Mouse (Mus musculus): ENCODE measurements around the gene Cadm1. TPM values are rescaled to one million over a fixed set of nuclear protein-coding genes. Genes with fewer than 3 reads are reported as not detected.

Gene Cadm1
- polyA plus RNA-seq, 1 experiment, result 92.2 TPM

GRCm38 (mm10) chr9:47570184-47570583 lies 40.2 kb downstream of the Cadm1 start:
- TF ChIP-seq CTCF (IDR thresholded peaks at IDR 0.05; ENCODE audit: control insufficient read depth, insufficient read depth, insufficient replicate concordance, low read depth, low read length) (no peak), POLR2A (IDR thresholded peaks at IDR 0.05; ENCODE audit: control insufficient read depth, low read depth, low read length) (no peak)
- no peaks in the 10 kb centered on the region for H3K36me3 ChIP-seq (ENCODE audit: control insufficient read depth, insufficient read depth, low read length)
- H3K27ac ChIP-seq (ENCODE audit: control insufficient read depth, insufficient read depth, low read depth, low read length), result no peak overlapping the region
- no peaks in the 10 kb centered on the region for H3K27me3 ChIP-seq (ENCODE audit: control insufficient read depth, insufficient read depth, low read length)
- no peaks in the 10 kb centered on the region for H3K4me1 ChIP-seq (ENCODE audit: control insufficient read depth, insufficient read depth, low read length)
- peak overlapping the region; percentile 45; the same call in 1 of the 2 replicates for H3K4me3 ChIP-seq (ENCODE audit: control insufficient read depth, low read depth, low read length)

- Histone ChIP-seq H3K4me3 (ENCODE audit: control insufficient read depth, low read depth, low read length) (peak overlapping the region; percentile 57), H3K27me3 (ENCODE audit: control insufficient read depth, insufficient read depth, low read length) (no peaks in the 10 kb centered on the region), H3K36me3 (ENCODE audit: control insufficient read depth, insufficient read depth, low read length) (no peaks in the 10 kb centered on the region), H3K27ac (ENCODE audit: control insufficient read depth, insufficient read depth, low read depth, low read length) (no peak overlapping the region), H3K4me1 (ENCODE audit: control insufficient read depth, insufficient read depth, low read length) (no peaks in the 10 kb centered on the region)
- no peak for TF ChIP-seq CTCF (IDR thresholded peaks at IDR 0.05; ENCODE audit: control insufficient read depth, insufficient read depth, insufficient replicate concordance, low read depth, low read length)
- TF ChIP-seq POLR2A (IDR thresholded peaks at IDR 0.05; ENCODE audit: control insufficient read depth, low read depth, low read length), result no peak
Measured at GRCm38 (mm10) chr9:47571461-47571860, 41.5 kb downstream of the Cadm1 start.

GRCm38 (mm10) chr9:47572132-47572531 lies 42.2 kb downstream of the Cadm1 start:
- no peaks in the 10 kb centered on the region for H3K4me1 ChIP-seq (ENCODE audit: control insufficient read depth, insufficient read depth, low read length)
- TF ChIP-seq CTCF (IDR thresholded peaks at IDR 0.05; ENCODE audit: control insufficient read depth, insufficient read depth, insufficient replicate concordance, low read depth, low read length), result no peak
- TF ChIP-seq POLR2A (IDR thresholded peaks at IDR 0.05; ENCODE audit: control insufficient read depth, low read depth, low read length), result no peak
- no peaks in the 10 kb centered on the region for H3K27me3 ChIP-seq (ENCODE audit: control insufficient read depth, insufficient read depth, low read length)
- no peak overlapping the region for H3K27ac ChIP-seq (ENCODE audit: control insufficient read depth, insufficient read depth, low read depth, low read length)
- H3K4me3 ChIP-seq (ENCODE audit: control insufficient read depth, low read depth, low read length), result peak overlapping the region; percentile 57
- H3K36me3 ChIP-seq (ENCODE audit: control insufficient read depth, insufficient read depth, low read length), result no peaks in the 10 kb centered on the region

- H3K4me1 ChIP-seq (ENCODE audit: control insufficient read depth, insufficient read depth, low read length), result no peaks in the 10 kb centered on the region
- no peak for TF ChIP-seq CTCF (IDR thresholded peaks at IDR 0.05; ENCODE audit: control insufficient read depth, insufficient read depth, insufficient replicate concordance, low read depth, low read length)
- TF ChIP-seq POLR2A (IDR thresholded peaks at IDR 0.05; ENCODE audit: control insufficient read depth, low read depth, low read length), result no peak
- no peak overlapping the region for H3K4me3 ChIP-seq (ENCODE audit: control insufficient read depth, low read depth, low read length)
- no peak overlapping the region for H3K27ac ChIP-seq (ENCODE audit: control insufficient read depth, insufficient read depth, low read depth, low read length)
- no peaks in the 10 kb centered on the region for H3K27me3 ChIP-seq (ENCODE audit: control insufficient read depth, insufficient read depth, low read length)
- H3K36me3 ChIP-seq (ENCODE audit: control insufficient read depth, insufficient read depth, low read length), result no peaks in the 10 kb centered on the region
Measured at GRCm38 (mm10) chr9:47573456-47573855, 43.5 kb downstream of the Cadm1 start.

- H3K4me1 ChIP-seq (ENCODE audit: control insufficient read depth, insufficient read depth, low read length), result no peaks in the 10 kb centered on the region
- H3K27ac ChIP-seq (ENCODE audit: control insufficient read depth, insufficient read depth, low read depth, low read length), result no peak overlapping the region
- H3K27me3 ChIP-seq (ENCODE audit: control insufficient read depth, insufficient read depth, low read length), result no peaks in the 10 kb centered on the region
- H3K4me3 ChIP-seq (ENCODE audit: control insufficient read depth, low read depth, low read length), result no peak overlapping the region
- H3K36me3 ChIP-seq (ENCODE audit: control insufficient read depth, insufficient read depth, low read length), result no peaks in the 10 kb centered on the region
- TF ChIP-seq POLR2A (IDR thresholded peaks at IDR 0.05; ENCODE audit: control insufficient read depth, low read depth, low read length) (no peak), CTCF (IDR thresholded peaks at IDR 0.05; ENCODE audit: control insufficient read depth, insufficient read depth, insufficient replicate concordance, low read depth, low read length) (no peak)
Measured at GRCm38 (mm10) chr9:47574710-47575414, 44.9 kb downstream of the Cadm1 start.

GRCm38 (mm10) chr9:47575764-47576163 lies 45.8 kb downstream of the Cadm1 start:
- Histone ChIP-seq H3K27ac (ENCODE audit: control insufficient read depth, insufficient read depth, low read depth, low read length) (no peak overlapping the region), H3K27me3 (ENCODE audit: control insufficient read depth, insufficient read depth, low read length) (no peaks in the 10 kb centered on the region), H3K4me1 (ENCODE audit: control insufficient read depth, insufficient read depth, low read length) (no peaks in the 10 kb centered on the region), H3K36me3 (ENCODE audit: control insufficient read depth, insufficient read depth, low read length) (no peaks in the 10 kb centered on the region), H3K4me3 (ENCODE audit: control insufficient read depth, low read depth, low read length) (no peak overlapping the region)
- TF ChIP-seq POLR2A (IDR thresholded peaks at IDR 0.05; ENCODE audit: control insufficient read depth, low read depth, low read length), result no peak
- no peak for TF ChIP-seq CTCF (IDR thresholded peaks at IDR 0.05; ENCODE audit: control insufficient read depth, insufficient read depth, insufficient replicate concordance, low read depth, low read length)

GRCm38 (mm10) chr9:47579464-47579863 lies 49.5 kb downstream of the Cadm1 start:
- Histone ChIP-seq H3K27me3 (ENCODE audit: control insufficient read depth, insufficient read depth, low read length) (no peaks in the 10 kb centered on the region), H3K36me3 (ENCODE audit: control insufficient read depth, insufficient read depth, low read length) (no peaks in the 10 kb centered on the region), H3K27ac (ENCODE audit: control insufficient read depth, insufficient read depth, low read depth, low read length) (no peak overlapping the region), H3K4me1 (ENCODE audit: control insufficient read depth, insufficient read depth, low read length) (no peaks in the 10 kb centered on the region), H3K4me3 (ENCODE audit: control insufficient read depth, low read depth, low read length) (no peak overlapping the region)
- TF ChIP-seq CTCF (IDR thresholded peaks at IDR 0.05; ENCODE audit: control insufficient read depth, insufficient read depth, insufficient replicate concordance, low read depth, low read length) (no peak), POLR2A (IDR thresholded peaks at IDR 0.05; ENCODE audit: control insufficient read depth, low read depth, low read length) (no peak)

Data from testis, adult 2 months (tissue).